Mouse (Mus musculus) kidney, adult 2 months (tissue): Measurements from ENCODE around the gene Pank1.

Source experiments
- CTCF ChIP-seq: fragments of 200-500 bp; conservative IDR thresholded peaks from 2 replicates; pipeline ENCODE4 v1.5.1; 2011; ENCODE audit warnings: low read depth, mild to moderate bottlenecking, control low read depth, low read length, moderate library complexity, mixed read lengths; ENCODE audit not compliant: insufficient read depth, insufficient read length
- POLR2A ChIP-seq: fragments of 200-500 bp; IDR thresholded peaks from one replicate; pipeline ENCODE4 v1.6.1; 2011; ENCODE audit warnings: low read depth, low read length, control low read depth

- TF ChIP-seq CTCF, result no peak
- TF ChIP-seq POLR2A, result no peak
Measured at GRCm38 (mm10) chr19:34869375-34869774, 9.9 kb downstream of the Pank1 start.
